Mouse (Mus musculus): ENCODE results near the gene Sostdc1. TPM values are rescaled to one million over a fixed set of nuclear protein-coding genes. Genes with fewer than 3 reads are reported as not detected.
A peak's percentile ranks its signal among the peaks of the same experiment; 100 is the strongest.

The Sostdc1 gene
- polyA plus RNA-seq (2015; fragmentation: Nextera tagmentation; extraction: Ambion mirVana), result 6.8 and 8.1 TPM in 2 replicates

- H3K4me3 ChIP-seq, result peak within 1 kb of the TSS; percentile 21
- H3K27me3 ChIP-seq (replicated peaks), result 0 out of 2 replicates have a peak, but pooled peaks cover 6% of the 10 kb centered on the region
- H3K27ac ChIP-seq, result no peak within 1 kb of the TSS
- H3K4me1 ChIP-seq, result peaks cover 18% of the 10 kb centered on the region
- H3K9ac ChIP-seq, result no peak within 1 kb of the TSS
- H3K36me3 ChIP-seq (replicated peaks), result no peaks in the 10 kb centered on the region
- peak within 1 kb of the TSS; percentile 37 for H3K4me2 ChIP-seq
- WGBS, result 5% methylated on average over 7 of the region's 7 CpGs
- ATAC-seq (replicated peaks), result 0 out of 2 replicates have a peak, but pooled peaks have one; percentile 34
- H3K9me3 ChIP-seq, result no peaks in the 10 kb centered on the region
These were observed at the start of gene Sostdc1 for GRCm38 (mm10) chr12:36313916-36314315. TSS of gene Sostdc1 (plus strand) at chr12:36314139.

- no peaks in the 10 kb centered on the region for H3K27me3 ChIP-seq (replicated peaks)
- H3K9ac ChIP-seq, result no peak overlapping the region
- H3K27ac ChIP-seq, result no peak overlapping the region
- H3K36me3 ChIP-seq (replicated peaks), result no peaks in the 10 kb centered on the region
- ATAC-seq (replicated peaks), result no peak
- H3K4me3 ChIP-seq, result no peak overlapping the region
- H3K4me1 ChIP-seq, result no peaks in the 10 kb centered on the region
- 90% methylated on average over 8 of the region's 8 CpGs for WGBS
- no peaks in the 10 kb centered on the region for H3K9me3 ChIP-seq
- no peak overlapping the region for H3K4me2 ChIP-seq
These were observed 46.2 kb upstream of the Sostdc1 start for GRCm38 (mm10) chr12:36267670-36268246.

GRCm38 (mm10) chr12:36274823-36275222 lies 39.1 kb upstream of the Sostdc1 start:
- no peaks in the 10 kb centered on the region for H3K4me1 ChIP-seq
- WGBS, result 69% methylated on average over 3 of the region's 3 CpGs
- H3K4me2 ChIP-seq, result no peak overlapping the region
- no peaks in the 10 kb centered on the region for H3K9me3 ChIP-seq
- no peaks in the 10 kb centered on the region for H3K27me3 ChIP-seq (replicated peaks)
- no peak overlapping the region for H3K4me3 ChIP-seq
- no peak for ATAC-seq (replicated peaks)
- H3K36me3 ChIP-seq (replicated peaks), result no peaks in the 10 kb centered on the region
- H3K9ac ChIP-seq, result no peak overlapping the region
- H3K27ac ChIP-seq, result no peak overlapping the region

GRCm38 (mm10) chr12:36289634-36290033 lies 24.3 kb upstream of the Sostdc1 start:
- WGBS, result 85% methylated on average over 8 of the region's 8 CpGs
- no peaks in the 10 kb centered on the region for H3K36me3 ChIP-seq (replicated peaks)
- no peaks in the 10 kb centered on the region for H3K4me1 ChIP-seq
- H3K4me3 ChIP-seq, result no peak overlapping the region
- no peak overlapping the region for H3K4me2 ChIP-seq
- H3K9ac ChIP-seq, result no peak overlapping the region
- no peaks in the 10 kb centered on the region for H3K9me3 ChIP-seq
- no peak overlapping the region for H3K27ac ChIP-seq
- no peak for ATAC-seq (replicated peaks)
- no peaks in the 10 kb centered on the region for H3K27me3 ChIP-seq (replicated peaks)

GRCm38 (mm10) chr12:36290465-36290864 lies 23.5 kb upstream of the Sostdc1 start:
- Histone ChIP-seq H3K4me3 (no peak overlapping the region), H3K4me2 (no peak overlapping the region), H3K27me3 (replicated peaks) (no peaks in the 10 kb centered on the region), H3K27ac (no peak overlapping the region), H3K4me1 (no peaks in the 10 kb centered on the region), H3K9ac (no peak overlapping the region), H3K36me3 (replicated peaks) (no peaks in the 10 kb centered on the region), H3K9me3 (no peaks in the 10 kb centered on the region)
- 81% methylated on average over 4 of the region's 4 CpGs for WGBS
- ATAC-seq (replicated peaks), result no peak

- no peaks in the 10 kb centered on the region for H3K36me3 ChIP-seq (replicated peaks)
- H3K27ac ChIP-seq, result no peak overlapping the region
- H3K4me1 ChIP-seq, result no peaks in the 10 kb centered on the region
- no peak overlapping the region for H3K4me3 ChIP-seq
- no peak overlapping the region for H3K9ac ChIP-seq
- WGBS, result 85% methylated on average over 6 of the region's 6 CpGs
- H3K4me2 ChIP-seq, result no peak overlapping the region
- H3K9me3 ChIP-seq, result no peaks in the 10 kb centered on the region
- H3K27me3 ChIP-seq (replicated peaks), result no peaks in the 10 kb centered on the region
- no peak for ATAC-seq (replicated peaks)
These were observed 22.6 kb upstream of the Sostdc1 start for GRCm38 (mm10) chr12:36291346-36291745.

GRCm38 (mm10) chr12:36302326-36302725 lies 11.6 kb upstream of the Sostdc1 start:
- Histone ChIP-seq H3K4me3 (no peak overlapping the region), H3K36me3 (replicated peaks) (no peaks in the 10 kb centered on the region), H3K9ac (no peak overlapping the region), H3K4me2 (no peak overlapping the region), H3K27ac (no peak overlapping the region), H3K27me3 (replicated peaks) (no peaks in the 10 kb centered on the region), H3K4me1 (no peaks in the 10 kb centered on the region), H3K9me3 (no peaks in the 10 kb centered on the region)
- WGBS, result 88% methylated on average over 12 of the region's 12 CpGs
- ATAC-seq (replicated peaks), result no peak

GRCm38 (mm10) chr12:36302905-36303642 lies 10.9 kb upstream of the Sostdc1 start:
- no peaks in the 10 kb centered on the region for H3K4me1 ChIP-seq
- 79% methylated on average over 8 of the region's 8 CpGs for WGBS
- H3K4me3 ChIP-seq, result no peak overlapping the region
- no peak for ATAC-seq (replicated peaks)
- no peak overlapping the region for H3K9ac ChIP-seq
- no peaks in the 10 kb centered on the region for H3K27me3 ChIP-seq (replicated peaks)
- H3K4me2 ChIP-seq, result no peak overlapping the region
- no peaks in the 10 kb centered on the region for H3K36me3 ChIP-seq (replicated peaks)
- no peak overlapping the region for H3K27ac ChIP-seq
- no peaks in the 10 kb centered on the region for H3K9me3 ChIP-seq

- 83% methylated on average over 6 of the region's 6 CpGs for WGBS
- no peaks in the 10 kb centered on the region for H3K9me3 ChIP-seq
- no peak overlapping the region for H3K9ac ChIP-seq
- H3K4me2 ChIP-seq, result no peak overlapping the region
- ATAC-seq (replicated peaks), result no peak
- H3K27me3 ChIP-seq (replicated peaks), result no peaks in the 10 kb centered on the region
- no peak overlapping the region for H3K27ac ChIP-seq
- H3K36me3 ChIP-seq (replicated peaks), result no peaks in the 10 kb centered on the region
- peaks cover 6% of the 10 kb centered on the region for H3K4me1 ChIP-seq
- no peak overlapping the region for H3K4me3 ChIP-seq
These were observed 5.1 kb upstream of the Sostdc1 start for GRCm38 (mm10) chr12:36308737-36309420.

GRCm38 (mm10) chr12:36313015-36313414 lies 924 bp upstream of the Sostdc1 start:
- Histone ChIP-seq H3K4me2 (no peak overlapping the region), H3K4me1 (peaks cover 18% of the 10 kb centered on the region), H3K27ac (no peak overlapping the region), H3K4me3 (no peak overlapping the region), H3K9me3 (no peaks in the 10 kb centered on the region), H3K36me3 (replicated peaks) (no peaks in the 10 kb centered on the region), H3K27me3 (replicated peaks) (no peaks in the 10 kb centered on the region), H3K9ac (no peak overlapping the region)
- 23% methylated on average over 2 of the region's 2 CpGs for WGBS
- ATAC-seq (replicated peaks), result no peak

- Histone ChIP-seq H3K4me3 (peak overlapping the region; percentile 21), H3K27me3 (replicated peaks) (0 out of 2 replicates have a peak, but pooled peaks cover 6% of the 10 kb centered on the region), H3K4me2 (peak overlapping the region; percentile 37), H3K9me3 (no peaks in the 10 kb centered on the region), H3K4me1 (peaks cover 18% of the 10 kb centered on the region), H3K36me3 (replicated peaks) (no peaks in the 10 kb centered on the region), H3K27ac (no peak overlapping the region), H3K9ac (no peak overlapping the region)
- no peak for ATAC-seq (replicated peaks)
- 53% methylated on average over 7 of the region's 7 CpGs for WGBS
These were observed 507 bp downstream of the Sostdc1 start for GRCm38 (mm10) chr12:36314446-36314845.

GRCm38 (mm10) chr12:36315527-36315926 lies 1.6 kb downstream of the Sostdc1 start:
- no peaks in the 10 kb centered on the region for H3K9me3 ChIP-seq
- H3K27me3 ChIP-seq (replicated peaks), result 0 out of 2 replicates have a peak, but pooled peaks cover 6% of the 10 kb centered on the region
- WGBS, result 84% methylated on average over 3 of the region's 3 CpGs
- H3K36me3 ChIP-seq (replicated peaks), result no peaks in the 10 kb centered on the region
- no peak overlapping the region for H3K4me3 ChIP-seq
- ATAC-seq (replicated peaks), result no peak
- peaks cover 18% of the 10 kb centered on the region for H3K4me1 ChIP-seq
- no peak overlapping the region for H3K9ac ChIP-seq
- no peak overlapping the region for H3K27ac ChIP-seq
- no peak overlapping the region for H3K4me2 ChIP-seq
